Mouse (Mus musculus): ENCODE data around the gene Fis1.

- TF ChIP-seq CTCF (IDR thresholded peaks at IDR 0.05; ENCODE audit: extremely low read depth, insufficient read depth, low read length) (no peak), POLR2A (IDR thresholded peaks at IDR 0.05; ENCODE audit: extremely low read depth, insufficient read depth, low read length) (no peak)
Measured at GRCm38 (mm10) chr5:136966331-136966730, 13.3 kb downstream of the Fis1 start, which contains the start of gene Cldn15.
